Mouse (Mus musculus) kidney, adult 2 months (tissue): ENCODE data around the gene Zfand6.

Experiments used
- CTCF ChIP-seq: fragments of 200-500 bp; conservative IDR thresholded peaks from 2 replicates; pipeline ENCODE4 v1.5.1; 2011; ENCODE audit warnings: low read depth, mild to moderate bottlenecking, control low read depth, low read length, moderate library complexity, mixed read lengths; ENCODE audit not compliant: insufficient read depth, insufficient read length
- POLR2A ChIP-seq: fragments of 200-500 bp; IDR thresholded peaks from one replicate; pipeline ENCODE4 v1.6.1; 2011; ENCODE audit warnings: low read depth, low read length, control low read depth

DNA sequence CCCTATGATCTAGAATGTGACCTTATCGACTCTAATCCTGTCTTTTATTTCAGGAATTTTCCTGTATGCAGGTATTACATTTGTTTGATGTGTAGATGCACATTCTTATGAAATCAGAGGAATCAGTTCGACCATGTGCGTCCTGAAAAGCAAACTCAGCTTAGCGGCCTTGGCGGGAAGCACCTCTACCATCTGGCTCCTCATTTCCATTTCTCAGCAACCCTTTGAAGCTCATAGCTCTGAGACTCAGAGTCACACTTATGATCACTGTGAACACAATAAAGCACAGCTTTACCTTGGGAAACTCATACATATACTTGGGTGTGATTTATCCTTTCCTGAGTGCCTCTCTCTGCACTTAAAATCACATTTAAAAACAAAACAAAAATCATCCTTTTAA lies 21.8 kb downstream of the Zfand6 start:
- TF ChIP-seq POLR2A (no peak), CTCF (no peak)
